Mouse (Mus musculus) heart, adult 2 months (tissue): ENCODE measurements at regions not wholly inside any gene's neighbourhood (a gene's known extent, or its start where the extent isn't known, plus 50 kb on each side); places are given as distances from the start of the nearest gene placed in this dataset.

ENCODE experiments used
- DNase-seq, 2 experiments: peaks; one replicate each; pipeline ENCODE4 v3.0.0; 2021
- H3K27ac ChIP-seq: fragments of 200-600 bp; 2 replicates; pipeline ENCODE4 v1.8.1; 2022
- H3K27me3 ChIP-seq: fragments of 200-500 bp; 2 replicates; pipeline ENCODE4 v1.6.1; 2012; ENCODE audit warnings: mild to moderate bottlenecking, low read length, inconsistent platforms, mixed read lengths; ENCODE audit not compliant: control insufficient read depth, insufficient read depth
- H3K36me3 ChIP-seq: fragments of 200-500 bp; 2 replicates; pipeline ENCODE4 v1.6.1; 2012; ENCODE audit warnings: low read length, inconsistent platforms; ENCODE audit not compliant: control insufficient read depth, insufficient read depth
- H3K4me1 ChIP-seq: fragments of 200-500 bp; 2 replicates; pipeline ENCODE4 v1.6.1; 2011; ENCODE audit warnings: low read length; ENCODE audit not compliant: control insufficient read depth, insufficient read depth
- H3K4me3 ChIP-seq: fragments of 200-600 bp; 2 replicates; pipeline ENCODE4 v1.8.1; 2022
- H3K79me2 ChIP-seq: fragments of 200-500 bp; replicated peaks from 2 replicates; pipeline ENCODE4 v1.6.1; 2012; ENCODE audit warnings: mild to moderate bottlenecking, inconsistent platforms, low read length, moderate library complexity, mixed read lengths; ENCODE audit not compliant: control insufficient read depth, insufficient read depth
- H3K9ac ChIP-seq: fragments of 200-500 bp; 2 replicates; pipeline ENCODE4 v1.6.1; 2012; ENCODE audit warnings: low read depth, mild to moderate bottlenecking, control low read depth, inconsistent platforms, low read length, mixed read lengths
- CTCF ChIP-seq: fragments of 200-600 bp; IDR thresholded peaks from 2 replicates; pipeline ENCODE4 v1.8.1; 2022; ENCODE audit warnings: antibody characterized with exemption, mild to moderate bottlenecking, moderate library complexity
- EP300 ChIP-seq: fragments of 200-500 bp; IDR thresholded peaks from 2 replicates; pipeline ENCODE4 v1.6.1; 2011; ENCODE audit warnings: low read depth, low read length, control low read depth; ENCODE audit not compliant: insufficient read depth
- POLR2A ChIP-seq: fragments of 200-500 bp; IDR thresholded peaks from 2 replicates; pipeline ENCODE4 v1.6.1; 2011; ENCODE audit warnings: mild to moderate bottlenecking, low read depth, low read length, control low read depth; ENCODE audit not compliant: insufficient read depth
- WGBS: fragments of 180-500 bp; shearing (Covaris S2); methylation state at CpG from one replicate; pipeline ENCODE4 v1.1.7; 2018; 5-methylcytosine and 5-hydroxymethylcytosine counted together
- intact Hi-C: fragments of 180-260 bp; cut with DNase I; formaldehyde crosslinking; loops from one replicate; pipeline ENCODE4 v1.15.1; 2025

DNA sequence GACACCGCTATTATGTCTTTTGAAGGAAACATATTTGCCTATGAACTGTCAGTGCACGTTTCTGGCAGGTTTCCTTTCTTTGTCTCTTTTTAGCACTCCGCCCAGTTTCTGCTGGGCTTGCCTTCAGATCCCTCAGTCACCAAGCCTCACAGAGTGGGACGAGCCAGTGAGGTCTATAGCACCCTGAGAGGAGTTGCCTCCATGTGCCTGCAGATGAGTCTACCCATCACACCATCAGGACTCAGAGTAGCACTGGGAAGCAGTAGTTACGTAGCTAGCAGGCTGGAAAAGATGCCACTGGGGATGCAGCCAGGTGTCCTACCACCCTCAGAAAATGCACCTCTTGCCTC, 141.5 kb upstream of the Smim15 start:
- Histone ChIP-seq H3K4me1 (peaks cover 4% of the 10 kb centered on the region), H3K27me3 (no peaks in the 10 kb centered on the region; the same call in 1 of the 2 replicates), H3K36me3 (no peaks in the 10 kb centered on the region), H3K9ac (peak overlapping the region; percentile 34; the same call in 1 of the 2 replicates), H3K4me3 (no peak overlapping the region), H3K79me2 (no peaks in the 10 kb centered on the region), H3K27ac (no peak overlapping the region)
- no peak for DNase-seq
- 55% methylated on average over 5 of the region's 5 CpGs for WGBS
- TF ChIP-seq EP300 (no peak), CTCF (no peak), POLR2A (no peak)
- intact Hi-C loops, result no loop called here

DNA sequence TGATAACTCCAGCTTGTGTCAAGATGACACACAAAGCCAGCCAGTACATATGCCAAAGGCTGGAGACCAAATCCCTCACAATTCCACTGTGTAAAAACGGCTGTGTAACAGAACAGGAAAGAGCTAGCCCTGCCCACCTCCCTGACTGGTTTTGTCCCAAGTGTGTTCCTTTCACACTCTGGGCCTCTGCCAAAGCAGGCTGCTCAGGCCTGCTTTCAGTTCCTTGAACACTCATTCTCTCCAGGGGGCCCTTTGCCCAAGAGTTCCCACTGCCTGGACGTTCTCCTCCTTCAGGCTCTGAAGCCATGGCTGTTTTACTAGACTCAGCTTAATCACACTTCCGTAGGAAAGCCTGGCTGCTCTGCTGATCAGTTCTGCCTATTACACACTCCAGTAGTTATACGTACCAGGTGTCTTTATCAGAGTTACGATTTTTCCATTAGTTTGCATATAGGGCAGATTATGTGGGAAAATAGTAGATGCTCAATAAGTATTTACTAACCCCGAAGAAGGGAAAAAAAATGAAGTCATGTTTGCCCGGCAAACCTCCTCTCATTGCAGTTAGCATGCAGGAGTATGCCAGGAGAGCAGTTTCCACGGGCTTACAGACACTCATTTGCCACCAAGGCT, 144.5 kb upstream of the Smim15 start:
- Histone ChIP-seq H3K27ac (no peak overlapping the region), H3K27me3 (peaks cover 1% of the 10 kb centered on the region; the same call in 1 of the 2 replicates), H3K36me3 (no peaks in the 10 kb centered on the region), H3K9ac (no peak overlapping the region), H3K4me3 (no peak overlapping the region), H3K79me2 (no peaks in the 10 kb centered on the region), H3K4me1 (peaks cover 4% of the 10 kb centered on the region)
- intact Hi-C loops, result loop anchor here (10.0 kb wide), 1 partner anchor 435 kb away; no protein-coding TSS in a partner anchor
- no peak for TF ChIP-seq POLR2A
- TF ChIP-seq CTCF, result no peak
- 0 out of 2 replicates have a peak, but pooled peaks have one; percentile 42 for TF ChIP-seq EP300
- WGBS, result 53% methylated on average over 8 of the region's 8 CpGs
- peak; percentile 37 to 70 for DNase-seq

DNA sequence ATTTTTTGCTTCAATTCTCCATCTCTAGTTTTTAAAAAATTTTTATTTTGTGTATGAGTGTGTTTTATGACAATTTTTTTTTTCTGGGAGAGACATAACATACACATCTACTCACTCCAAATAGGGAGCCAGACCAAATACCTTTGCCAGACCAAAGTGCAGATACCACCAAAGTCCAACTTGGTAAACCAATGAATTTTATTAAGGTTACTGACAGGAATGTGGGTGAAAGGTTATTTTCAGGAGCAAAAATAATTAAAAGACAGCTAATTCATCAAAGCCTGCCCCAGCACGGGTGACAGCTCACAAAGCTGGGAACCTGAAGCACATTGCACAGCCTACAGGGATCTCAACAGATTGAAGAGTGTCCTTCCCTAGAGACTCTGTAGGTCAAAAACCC, 146.6 kb upstream of the Smim15 start:
- Histone ChIP-seq H3K4me3 (no peak overlapping the region), H3K27me3 (0 out of 2 replicates have a peak, but pooled peaks cover 1% of the 10 kb centered on the region), H3K36me3 (no peaks in the 10 kb centered on the region), H3K27ac (no peak overlapping the region), H3K4me1 (no peaks in the 10 kb centered on the region), H3K79me2 (no peaks in the 10 kb centered on the region), H3K9ac (no peak overlapping the region)
- DNase-seq, result no peak
- WGBS, result 85% methylated on average over 1 of the region's 1 CpGs
- no peak for TF ChIP-seq POLR2A
- no peak for TF ChIP-seq CTCF
- no peak for TF ChIP-seq EP300
- intact Hi-C loops, result loop anchor here (10.0 kb wide), 1 partner anchor 433 kb away; no protein-coding TSS in a partner anchor

DNA sequence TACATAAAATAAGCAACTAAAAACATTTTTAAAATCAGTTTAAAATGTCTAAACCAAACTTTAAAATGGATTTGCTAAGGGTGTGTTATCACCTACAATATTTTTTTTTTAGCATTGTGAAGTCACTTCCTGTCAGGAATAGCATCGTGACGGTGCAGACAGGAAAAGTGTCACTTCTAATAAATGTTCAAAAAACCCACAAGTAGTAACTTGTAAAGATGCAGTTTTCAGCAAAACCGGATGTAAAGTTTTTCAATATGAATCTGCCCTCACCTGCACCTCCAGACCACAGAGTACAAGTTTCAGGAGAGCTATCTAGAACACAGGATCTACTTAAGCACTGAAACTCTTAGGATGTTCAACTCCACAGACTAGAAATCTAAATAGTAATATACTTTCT, 147.1 kb upstream of the Smim15 start:
- TF ChIP-seq CTCF (no peak), POLR2A (no peak), EP300 (no peak)
- Histone ChIP-seq H3K9ac (no peak overlapping the region), H3K27ac (no peak overlapping the region), H3K27me3 (0 out of 2 replicates have a peak, but pooled peaks cover 1% of the 10 kb centered on the region), H3K4me3 (no peak overlapping the region), H3K79me2 (no peaks in the 10 kb centered on the region), H3K4me1 (no peaks in the 10 kb centered on the region), H3K36me3 (no peaks in the 10 kb centered on the region)
- WGBS, result 33% methylated on average over 3 of the region's 3 CpGs
- intact Hi-C loops, result loop anchor here (10.0 kb wide), 1 partner anchor 432 kb away; no protein-coding TSS in a partner anchor
- no peak for DNase-seq

DNA sequence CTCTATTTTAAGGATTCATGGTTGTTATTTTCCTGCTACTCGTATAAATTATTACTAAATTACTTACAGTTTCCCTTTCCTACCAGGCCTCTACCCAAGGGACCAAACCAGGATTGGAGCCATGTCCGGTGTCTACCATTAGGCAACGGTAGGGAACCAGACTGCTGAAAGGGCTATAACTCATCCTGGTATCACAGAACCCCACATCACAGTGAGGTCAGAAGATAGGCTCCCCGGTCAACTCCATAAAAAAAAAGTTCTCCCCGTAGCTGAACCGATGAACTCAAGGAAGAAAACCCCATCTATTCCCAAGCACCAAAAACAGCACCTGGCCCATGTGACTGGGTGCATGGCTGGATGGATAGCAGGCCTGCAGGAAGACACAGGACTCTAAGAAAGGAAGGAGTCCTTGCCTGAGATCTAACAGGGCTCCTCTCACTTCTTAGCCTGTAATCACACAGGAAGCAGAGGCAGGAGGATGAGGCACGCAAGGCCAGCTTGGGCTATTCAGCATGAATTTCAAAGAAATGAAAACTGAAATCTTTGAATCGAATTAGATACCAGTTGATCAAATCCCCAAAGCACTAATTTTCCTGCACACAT, 150.6 kb upstream of the Smim15 start:
- TF ChIP-seq POLR2A, result no peak
- TF ChIP-seq CTCF, result no peak
- no peak for TF ChIP-seq EP300
- Histone ChIP-seq H3K27ac (no peak overlapping the region), H3K36me3 (no peaks in the 10 kb centered on the region), H3K4me1 (no peaks in the 10 kb centered on the region), H3K27me3 (0 out of 2 replicates have a peak, but pooled peaks cover 1% of the 10 kb centered on the region), H3K9ac (no peak overlapping the region), H3K79me2 (peaks cover 5% of the 10 kb centered on the region), H3K4me3 (no peak overlapping the region)
- 87% methylated on average over 8 of the region's 8 CpGs for WGBS
- intact Hi-C loops, result loop anchor here (5.0 to 10.0 kb wide), 4 partner anchors 216 to 429 kb away; no protein-coding TSS in a partner anchor
- DNase-seq, result no peak

DNA sequence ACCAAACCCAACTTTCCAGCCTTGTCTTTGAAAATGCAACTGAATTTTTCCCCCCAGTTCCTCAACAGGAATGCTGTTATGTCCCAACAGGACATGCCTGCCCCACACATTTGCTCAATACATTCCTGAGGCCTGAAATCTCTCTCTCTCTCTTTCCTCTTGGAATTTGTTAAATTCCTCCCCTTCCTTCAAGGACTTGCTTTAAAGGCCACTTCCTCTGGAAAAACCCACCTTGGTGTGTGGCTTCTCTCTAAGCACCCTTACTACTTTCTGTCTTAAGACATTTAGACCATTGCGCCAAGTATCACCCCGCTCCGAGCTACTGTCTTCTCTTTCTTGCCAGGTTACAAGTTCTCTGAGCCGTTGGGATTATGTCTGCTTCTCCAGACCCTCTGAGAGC, 151.2 kb upstream of the Smim15 start:
- H3K4me1 ChIP-seq, result no peaks in the 10 kb centered on the region; the same call in 1 of the 2 replicates
- intact Hi-C loops, result loop anchor here (5.0 to 10.0 kb wide), 4 partner anchors 216 to 428 kb away; no protein-coding TSS in a partner anchor
- no peak overlapping the region for H3K27ac ChIP-seq
- TF ChIP-seq EP300 (no peak), POLR2A (no peak), CTCF (no peak)
- H3K4me3 ChIP-seq, result no peak overlapping the region
- peaks cover 5% of the 10 kb centered on the region for H3K79me2 ChIP-seq
- DNase-seq, result no peak
- H3K27me3 ChIP-seq, result 0 out of 2 replicates have a peak, but pooled peaks cover 1% of the 10 kb centered on the region
- 94% methylated on average over 4 of the region's 4 CpGs for WGBS
- H3K9ac ChIP-seq, result no peak overlapping the region
- H3K36me3 ChIP-seq, result no peaks in the 10 kb centered on the region
